Mouse (Mus musculus): ENCODE measurements around the gene Rhox3a2.
"Not testable (repeated sequence)": the region's sequence is repeated elsewhere in the genome, so short reads cannot be mapped to it uniquely, and the experiment has no call there.

Rhox3a2 gene

DNA sequence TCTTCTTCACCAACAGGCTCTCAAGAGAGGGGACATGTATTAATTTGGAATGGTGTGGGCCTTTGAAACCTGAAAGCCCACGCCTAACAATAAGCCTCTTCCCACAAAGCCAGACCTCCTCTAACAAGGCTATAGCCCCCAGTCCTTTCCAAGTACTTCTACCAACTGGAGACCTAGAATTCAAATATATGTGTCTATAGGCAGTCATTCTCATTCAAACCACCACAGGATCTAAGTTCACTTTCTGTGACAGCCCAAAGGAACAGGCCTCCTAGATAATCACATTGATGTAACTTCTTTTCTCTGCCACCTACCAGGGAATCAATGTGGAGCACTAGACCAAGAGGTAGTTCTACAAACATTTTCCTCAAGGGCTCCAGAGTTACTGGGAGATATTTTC, at the start of gene Rhox3a2:
TSS of gene Rhox3a2 (plus strand) at position 301 of the 400 bp plus-strand sequence.
- not testable (repeated sequence) for DNase-seq (ENCODE audit: low read depth, low spot score)

DNA sequence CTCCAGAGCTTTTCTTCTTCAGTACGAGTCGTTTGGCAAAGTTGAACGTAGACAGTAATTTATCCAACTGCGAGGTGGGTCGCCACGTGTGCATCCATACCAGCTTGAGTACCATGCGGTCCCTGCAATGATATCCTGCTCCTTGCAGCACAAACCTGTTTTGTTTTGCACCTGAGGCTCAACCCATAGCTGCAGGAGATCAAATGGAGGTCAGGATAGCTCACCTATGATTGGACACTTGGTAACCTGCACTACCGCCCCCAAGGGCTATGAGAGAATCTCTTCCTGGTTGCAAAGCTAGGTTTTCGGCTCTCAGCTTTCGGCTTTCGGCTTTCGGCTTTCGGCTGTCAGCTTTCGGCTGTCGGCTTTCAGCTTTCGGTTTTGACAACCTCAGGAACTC, 10.7 kb downstream of the Rhox3a2 start, which contains the start of gene Rhox4a2:
TSS of gene Rhox4a2 (plus strand) at position 301 of the 400 bp plus-strand sequence.
- DNase-seq (ENCODE audit: low read depth, low spot score) = not testable (repeated sequence)

DNA sequence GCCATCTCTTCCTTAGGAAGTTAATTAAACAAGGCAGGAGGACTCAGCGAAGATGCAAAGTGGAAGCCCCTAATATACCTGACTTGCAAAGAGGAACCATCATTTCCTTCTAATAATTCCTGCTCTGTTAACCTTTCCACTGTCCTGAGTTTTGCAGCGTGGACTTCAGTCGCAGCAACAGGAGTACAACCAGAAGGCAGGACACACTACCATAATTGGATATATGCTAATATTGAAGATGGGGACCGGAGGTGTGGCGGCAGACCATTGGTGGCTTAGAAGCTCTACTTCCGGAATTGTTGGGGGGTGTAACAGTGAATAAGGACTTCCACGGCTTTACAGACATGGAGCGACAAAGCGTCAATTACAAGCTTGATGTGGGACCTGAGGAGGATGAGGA, 31.9 kb downstream of the Rhox3a2 start, which contains the start of gene Rhox2b:
TSS of gene Rhox2b (plus strand) at position 301 of the 400 bp plus-strand sequence.
- not testable (repeated sequence) for DNase-seq (ENCODE audit: low read depth, low spot score)

DNA sequence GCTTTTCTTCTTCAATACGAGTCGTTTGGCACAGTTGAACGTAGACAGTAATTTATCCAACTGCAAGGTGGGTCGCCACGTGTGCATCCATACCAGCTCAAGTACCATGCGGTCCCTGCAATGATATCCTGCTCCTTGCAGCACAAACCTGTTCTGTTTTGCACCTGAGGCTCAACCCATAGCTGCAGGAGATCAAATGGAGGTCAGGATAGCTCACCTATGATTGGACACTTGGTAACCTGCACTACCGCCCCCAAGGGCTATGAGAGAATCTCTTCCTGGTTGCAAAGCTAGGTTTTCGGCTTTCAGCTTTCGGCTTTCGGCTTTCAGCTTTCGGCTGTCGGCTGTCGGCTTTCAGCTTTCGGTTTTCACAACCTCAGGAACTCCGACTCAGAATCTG, 52.4 kb downstream of the Rhox3a2 start, which contains the start of gene Rhox4b:
TSS of gene Rhox4b (plus strand) at position 301 of the 400 bp plus-strand sequence.
- not testable (repeated sequence) for DNase-seq (ENCODE audit: low read depth, low spot score)
